Mouse (Mus musculus) midbrain, embryonic 13.5 days (tissue): ENCODE results near the gene Nudt21. TPM values are rescaled to one million over a fixed set of nuclear protein-coding genes. Genes with fewer than 3 reads are reported as not detected.

Experiments used
- ATAC-seq: fragments of 200-750 bp; cut with Nextera tagmentation; 2 replicates; pipeline ENCODE4 v1.8.0; 2017; ENCODE audit warnings: mild to moderate bottlenecking, moderate TSS enrichment, moderate library complexity
- H3K27ac ChIP-seq: fragments of 300-500 bp; sonication (generic); 2 replicates; pipeline ENCODE4 v1.5.1; 2015; ENCODE audit warnings: inconsistent platforms, mild to moderate bottlenecking, moderate library complexity
- H3K27me3 ChIP-seq: fragments of 300-500 bp; sonication (generic); 2 replicates; pipeline ENCODE4 v1.6.1; 2015; ENCODE audit warnings: mild to moderate bottlenecking, inconsistent platforms
- H3K36me3 ChIP-seq: fragments of 300-500 bp; sonication (generic); 2 replicates; pipeline ENCODE4 v1.6.1; 2015; ENCODE audit warnings: mild to moderate bottlenecking, inconsistent platforms
- H3K4me1 ChIP-seq: fragments of 300-500 bp; sonication (generic); replicated peaks from 2 replicates; pipeline ENCODE4 v1.6.1; 2015; ENCODE audit warnings: inconsistent platforms
- H3K4me2 ChIP-seq: fragments of 300-500 bp; sonication (generic); replicated peaks from 2 replicates; pipeline ENCODE4 v1.6.1; 2015; ENCODE audit warnings: moderate library complexity, mild to moderate bottlenecking, inconsistent platforms
- H3K4me3 ChIP-seq: fragments of 300-500 bp; sonication (generic); replicated peaks from 2 replicates; pipeline ENCODE4 v1.5.1; 2015; ENCODE audit warnings: mild to moderate bottlenecking, inconsistent platforms
- H3K9ac ChIP-seq: fragments of 300-500 bp; sonication (generic); replicated peaks from 2 replicates; pipeline ENCODE4 v1.6.1; 2015; ENCODE audit warnings: mild to moderate bottlenecking, inconsistent platforms
- H3K9me3 ChIP-seq: fragments of 300-500 bp; sonication (generic); 2 replicates; pipeline ENCODE4 v1.6.1; 2016; ENCODE audit warnings: mild to moderate bottlenecking, inconsistent platforms
- WGBS: fragments of 180-500 bp; shearing (Covaris S2); methylation state at CpG from one replicate; pipeline ENCODE4 v1.1.7; 2015; 5-methylcytosine and 5-hydroxymethylcytosine counted together
- polyA plus RNA-seq: library from polyadenylated mRNA; unstranded; fragments of >200 nt; fragmentation: Nextera tagmentation; extraction: Ambion mirVana; gene quantifications from 2 replicates; pipeline ENCODE4 v1.2.1, GENCODE M21; 2015

The Nudt21 gene
- polyA plus RNA-seq, 1 experiment from 2014 or later, result 137 TPM

- H3K4me2 ChIP-seq, result no peak overlapping the region
- no peak overlapping the region for H3K27ac ChIP-seq
- ATAC-seq, result no peak
- H3K9me3 ChIP-seq, result no peaks in the 10 kb centered on the region
- no peaks in the 10 kb centered on the region for H3K27me3 ChIP-seq
- WGBS, result 97% methylated on average over 9 of the region's 9 CpGs
- peaks cover 65% of the 10 kb centered on the region for H3K36me3 ChIP-seq
- no peak overlapping the region for H3K9ac ChIP-seq
- H3K4me1 ChIP-seq, result peaks cover 14% of the 10 kb centered on the region
- no peak overlapping the region for H3K4me3 ChIP-seq
Measured at GRCm38 (mm10) chr8:94029701-94030100, 7.1 kb downstream of the Nudt21 start.

GRCm38 (mm10) chr8:94023916-94024315 lies 12.9 kb downstream of the Nudt21 start:
- 97% methylated on average over 6 of the region's 6 CpGs for WGBS
- peaks cover 80% of the 10 kb centered on the region for H3K36me3 ChIP-seq
- H3K4me3 ChIP-seq, result no peak overlapping the region
- H3K27me3 ChIP-seq, result no peaks in the 10 kb centered on the region
- no peak overlapping the region for H3K4me2 ChIP-seq
- no peaks in the 10 kb centered on the region for H3K4me1 ChIP-seq
- H3K9me3 ChIP-seq, result no peaks in the 10 kb centered on the region
- H3K27ac ChIP-seq, result no peak overlapping the region
- no peak for ATAC-seq
- H3K9ac ChIP-seq, result no peak overlapping the region

- ATAC-seq, result no peak
- H3K4me3 ChIP-seq, result peak overlapping the region; percentile 97
- peak overlapping the region; percentile 98 for H3K9ac ChIP-seq
- peak overlapping the region; percentile 88 for H3K4me2 ChIP-seq
- H3K27me3 ChIP-seq, result no peaks in the 10 kb centered on the region
- WGBS, result 46% methylated on average over 7 of the region's 7 CpGs
- peak overlapping the region; percentile 97 for H3K27ac ChIP-seq
- H3K4me1 ChIP-seq, result peaks cover 34% of the 10 kb centered on the region
- H3K36me3 ChIP-seq, result peaks cover 4% of the 10 kb centered on the region; the same call in 1 of the 2 replicates
- H3K9me3 ChIP-seq, result no peaks in the 10 kb centered on the region
Measured at GRCm38 (mm10) chr8:94013026-94013612, 23.7 kb downstream of the Nudt21 start.

GRCm38 (mm10) chr8:94012013-94012951 lies 24.5 kb downstream of the Nudt21 start, which contains the start of gene Amfr:
Gene Amfr, minus strand, starts transcription at chr8:94012842.
- Histone ChIP-seq H3K36me3 (0 out of 2 replicates have a peak, but pooled peaks cover 4% of the 10 kb centered on the region), H3K4me1 (peaks cover 34% of the 10 kb centered on the region), H3K9ac (peak within 1 kb of the TSS; percentile 98), H3K27me3 (no peaks in the 10 kb centered on the region), H3K9me3 (no peaks in the 10 kb centered on the region), H3K4me2 (peak within 1 kb of the TSS; percentile 88), H3K27ac (peak within 1 kb of the TSS; percentile 97), H3K4me3 (peak within 1 kb of the TSS; percentile 97)
- peak; percentile 96 for ATAC-seq
- under 1% methylated on average over 102 of the region's 130 CpGs for WGBS

GRCm38 (mm10) chr8:94011076-94012012 lies 25.5 kb downstream of the Nudt21 start:
- Histone ChIP-seq H3K9me3 (no peaks in the 10 kb centered on the region), H3K4me2 (peak overlapping the region; percentile 88)

GRCm38 (mm10) chr8:94010101-94010705 lies 26.6 kb downstream of the Nudt21 start:
- peaks cover 34% of the 10 kb centered on the region for H3K4me1 ChIP-seq
- ATAC-seq, result no peak
- no peak overlapping the region for H3K27ac ChIP-seq
- no peaks in the 10 kb centered on the region for H3K27me3 ChIP-seq
- H3K9me3 ChIP-seq, result no peaks in the 10 kb centered on the region
- no peak overlapping the region for H3K9ac ChIP-seq
- 31% methylated on average over 2 of the region's 2 CpGs for WGBS
- H3K4me2 ChIP-seq, result peak overlapping the region; percentile 42
- 0 out of 2 replicates have a peak, but pooled peaks cover 4% of the 10 kb centered on the region for H3K36me3 ChIP-seq
- peak overlapping the region; percentile 97 for H3K4me3 ChIP-seq

More at GRCm38 (mm10) chr8:94011076-94012012, 25.5 kb downstream of the Nudt21 start:
- peak overlapping the region; percentile 98 for H3K9ac ChIP-seq
- 5% methylated on average over 48 of the region's 48 CpGs for WGBS
- H3K27ac ChIP-seq, result peak overlapping the region; percentile 97
- H3K27me3 ChIP-seq, result no peaks in the 10 kb centered on the region
- peak overlapping the region; percentile 97 for H3K4me3 ChIP-seq
- peaks cover 34% of the 10 kb centered on the region for H3K4me1 ChIP-seq
- no peak for ATAC-seq
- H3K36me3 ChIP-seq, result 0 out of 2 replicates have a peak, but pooled peaks cover 4% of the 10 kb centered on the region

GRCm38 (mm10) chr8:94009243-94009845 lies 27.5 kb downstream of the Nudt21 start:
- H3K36me3 ChIP-seq, result peaks cover 3% of the 10 kb centered on the region; the same call in 1 of the 2 replicates
- H3K9ac ChIP-seq, result no peak overlapping the region
- no peak overlapping the region for H3K4me3 ChIP-seq
- H3K4me2 ChIP-seq, result no peak overlapping the region
- ATAC-seq, result no peak
- 65% methylated on average over 15 of the region's 15 CpGs for WGBS
- H3K9me3 ChIP-seq, result no peaks in the 10 kb centered on the region
- H3K4me1 ChIP-seq, result peaks cover 34% of the 10 kb centered on the region
- H3K27ac ChIP-seq, result no peak overlapping the region
- H3K27me3 ChIP-seq, result no peaks in the 10 kb centered on the region

GRCm38 (mm10) chr8:94004139-94004538 lies 32.7 kb downstream of the Nudt21 start:
- Histone ChIP-seq H3K4me2 (no peak overlapping the region), H3K36me3 (peaks cover 35% of the 10 kb centered on the region), H3K27me3 (no peaks in the 10 kb centered on the region), H3K9ac (no peak overlapping the region), H3K4me1 (peaks cover 5% of the 10 kb centered on the region), H3K9me3 (no peaks in the 10 kb centered on the region), H3K4me3 (no peak overlapping the region), H3K27ac (no peak overlapping the region)
- ATAC-seq, result no peak
- 88% methylated on average over 9 of the region's 9 CpGs for WGBS

GRCm38 (mm10) chr8:93998961-93999360 lies 37.9 kb downstream of the Nudt21 start:
- Histone ChIP-seq H3K9me3 (no peaks in the 10 kb centered on the region), H3K9ac (no peak overlapping the region), H3K27ac (no peak overlapping the region), H3K4me2 (no peak overlapping the region), H3K4me1 (no peaks in the 10 kb centered on the region), H3K36me3 (peaks cover 57% of the 10 kb centered on the region), H3K4me3 (no peak overlapping the region), H3K27me3 (no peaks in the 10 kb centered on the region)
- ATAC-seq, result no peak
- 96% methylated on average over 2 of the region's 2 CpGs for WGBS

- Histone ChIP-seq H3K9me3 (no peaks in the 10 kb centered on the region; the same call in 1 of the 2 replicates), H3K36me3 (peaks cover 58% of the 10 kb centered on the region), H3K9ac (no peak overlapping the region), H3K4me2 (no peak overlapping the region), H3K27ac (no peak overlapping the region), H3K27me3 (no peaks in the 10 kb centered on the region), H3K4me1 (no peaks in the 10 kb centered on the region), H3K4me3 (no peak overlapping the region)
- WGBS, result 96% methylated on average over 4 of the region's 4 CpGs
- ATAC-seq, result no peak
Measured at GRCm38 (mm10) chr8:93989739-93990138, 47.1 kb downstream of the Nudt21 start.

GRCm38 (mm10) chr8:93984731-93985130 lies 52.1 kb downstream of the Nudt21 start:
- no peaks in the 10 kb centered on the region for H3K27me3 ChIP-seq

More at GRCm38 (mm10) chr8:93984731-93985130, 52.1 kb downstream of the Nudt21 start:
- WGBS, result 94% methylated on average over 3 of the region's 3 CpGs
- Histone ChIP-seq H3K4me1 (no peaks in the 10 kb centered on the region), H3K9ac (no peak overlapping the region), H3K9me3 (no peaks in the 10 kb centered on the region), H3K27ac (no peak overlapping the region), H3K36me3 (peaks cover 86% of the 10 kb centered on the region), H3K4me3 (no peak overlapping the region), H3K4me2 (no peak overlapping the region)
- no peak for ATAC-seq
